Mouse (Mus musculus): ENCODE data around the gene Casq2.

DNA sequence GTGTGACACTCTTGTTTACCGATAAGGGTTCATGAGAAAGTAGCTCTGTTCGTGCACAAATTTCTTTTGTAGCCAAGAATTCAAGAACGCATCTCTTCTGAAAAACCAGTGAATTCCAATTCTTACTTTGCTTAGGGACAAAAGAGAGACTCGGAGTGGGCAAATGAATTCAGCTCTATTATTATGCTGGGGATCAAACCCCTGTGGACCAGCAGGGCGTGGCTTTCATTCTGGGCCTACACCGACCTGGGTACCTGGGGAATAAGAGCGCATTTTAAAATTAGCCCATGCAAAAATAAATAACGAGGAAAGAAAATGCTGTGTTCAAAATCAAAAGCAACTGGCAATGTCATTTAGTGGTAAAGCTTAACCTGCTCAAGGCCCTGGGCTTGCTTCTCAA, 32.9 kb upstream of the Casq2 start:
- TF ChIP-seq CTCF (IDR thresholded peaks at IDR 0.05) (no peak), EP300 (IDR thresholded peaks at IDR 0.05) (no peak)
